Mouse (Mus musculus): Measurements from ENCODE around the gene Ifna5. TPM values are rescaled to one million over a fixed set of nuclear protein-coding genes. Genes with fewer than 3 reads are reported as not detected.
A peak's percentile ranks its signal among the peaks of the same experiment; 100 is the strongest.
"Not testable (repeated sequence)": the region's sequence is repeated elsewhere in the genome, so short reads cannot be mapped to it uniquely, and the experiment has no call there.

Gene Ifna5
- polyA plus RNA-seq, 1 experiment = not detected

GRCm38 (mm10) chr4:88815928-88816327 is 19.4 kb upstream of the Ifna5 start, which contains the start of gene Ifna7:
Gene Ifna7, plus strand, starts transcription at chr4:88816228.
- no peaks in the 10 kb centered on the region for H3K4me1 ChIP-seq (replicated peaks; ENCODE audit: control insufficient read depth, insufficient read depth, low read length)
- 75% methylated on average over 3 of the region's 3 CpGs for WGBS

DNA sequence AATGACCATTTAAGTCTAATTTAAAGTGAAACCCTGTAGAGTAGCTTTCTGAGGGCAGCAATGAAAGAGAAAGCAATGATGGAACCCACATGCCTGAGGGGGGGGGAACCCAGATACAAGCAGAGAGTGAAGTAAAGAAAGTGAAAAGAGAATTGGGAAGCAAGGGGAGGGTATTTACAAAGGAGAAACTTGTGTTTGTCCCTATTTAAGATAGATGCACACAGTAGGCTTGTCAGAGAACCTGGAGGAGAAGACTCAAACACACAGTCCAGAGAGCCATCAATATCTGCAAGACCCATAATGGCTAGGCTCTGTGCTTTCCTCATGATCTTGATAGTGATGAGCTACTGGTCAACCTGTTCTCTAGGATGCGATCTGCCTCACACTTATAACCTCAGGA is 15.7 kb upstream of the Ifna5 start, which contains the start of gene Ifna11:
TSS of gene Ifna11 (plus strand) at position 301 of the 400 bp plus-strand sequence.
- Histone ChIP-seq H3K36me3 (ENCODE audit: control insufficient read depth, insufficient read depth, low read length) (no peaks in the 10 kb centered on the region), H3K4me1 (replicated peaks; ENCODE audit: control insufficient read depth, insufficient read depth, low read length) (no peaks in the 10 kb centered on the region), H3K27me3 (ENCODE audit: control insufficient read depth, insufficient read depth, low read length) (no peaks in the 10 kb centered on the region), H3K27ac (ENCODE audit: control insufficient read depth, insufficient read depth, low read length) (no peak within 1 kb of the TSS), H3K4me3 (ENCODE audit: control insufficient read depth, insufficient read depth, low read length) (no peak within 1 kb of the TSS)
- WGBS = 100% methylated on average over 1 of the region's 1 CpGs
- TF ChIP-seq CTCF (IDR thresholded peaks at IDR 0.05; ENCODE audit: borderline replicate concordance, control insufficient read depth, extremely low read depth, insufficient read depth, low read length, poor library complexity) (no peak), POLR2A (IDR thresholded peaks at IDR 0.05; ENCODE audit: control insufficient read depth, extremely low read depth, insufficient read depth, low read length, poor library complexity) (no peak)
- DNase-seq = no peak

More at GRCm38 (mm10) chr4:88815928-88816327, 19.4 kb upstream of the Ifna5 start, which contains the start of gene Ifna7:
- TF ChIP-seq POLR2A (IDR thresholded peaks at IDR 0.05; ENCODE audit: control insufficient read depth, extremely low read depth, insufficient read depth, low read length, poor library complexity) (no peak), CTCF (IDR thresholded peaks at IDR 0.05; ENCODE audit: borderline replicate concordance, control insufficient read depth, extremely low read depth, insufficient read depth, low read length, poor library complexity) (no peak)
- H3K27me3 ChIP-seq (ENCODE audit: control insufficient read depth, insufficient read depth, low read length) = no peaks in the 10 kb centered on the region
- no peak within 1 kb of the TSS for H3K4me3 ChIP-seq (ENCODE audit: control insufficient read depth, insufficient read depth, low read length)
- no peak for DNase-seq
- H3K27ac ChIP-seq (ENCODE audit: control insufficient read depth, insufficient read depth, low read length) = no peak within 1 kb of the TSS
- no peaks in the 10 kb centered on the region for H3K36me3 ChIP-seq (ENCODE audit: control insufficient read depth, insufficient read depth, low read length)

DNA sequence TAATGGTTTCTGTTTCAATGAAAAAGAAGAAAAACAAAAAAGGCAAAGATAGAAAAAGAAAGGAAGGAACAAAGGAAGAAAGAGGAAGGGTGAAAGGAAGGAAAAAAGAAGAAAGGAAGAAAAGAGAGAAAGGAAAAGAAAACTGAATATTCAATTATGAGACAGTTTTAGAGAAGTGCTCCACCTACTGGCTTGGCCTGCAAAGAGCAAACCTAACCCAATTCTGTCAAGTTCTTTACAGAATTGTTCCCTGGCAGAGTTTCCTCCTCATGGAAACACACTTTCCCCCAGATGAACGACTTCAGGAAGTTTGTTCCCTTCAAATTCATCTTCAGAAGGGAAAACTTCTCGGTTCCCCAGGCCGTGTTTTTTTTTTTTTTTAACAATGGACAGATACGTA is 12.3 kb upstream of the Ifna5 start:
- 29% methylated on average over 4 of the region's 4 CpGs for WGBS
- no peak for TF ChIP-seq CTCF (IDR thresholded peaks at IDR 0.05; ENCODE audit: borderline replicate concordance, control insufficient read depth, extremely low read depth, insufficient read depth, low read length, poor library complexity)
- peak; percentile 17 for DNase-seq
- no peak overlapping the region for H3K27ac ChIP-seq (ENCODE audit: control insufficient read depth, insufficient read depth, low read length)
- H3K4me3 ChIP-seq (ENCODE audit: control insufficient read depth, insufficient read depth, low read length) = no peak overlapping the region
- H3K36me3 ChIP-seq (ENCODE audit: control insufficient read depth, insufficient read depth, low read length) = no peaks in the 10 kb centered on the region
- H3K4me1 ChIP-seq (replicated peaks; ENCODE audit: control insufficient read depth, insufficient read depth, low read length) = no peaks in the 10 kb centered on the region
- no peaks in the 10 kb centered on the region for H3K27me3 ChIP-seq (ENCODE audit: control insufficient read depth, insufficient read depth, low read length)

DNA sequence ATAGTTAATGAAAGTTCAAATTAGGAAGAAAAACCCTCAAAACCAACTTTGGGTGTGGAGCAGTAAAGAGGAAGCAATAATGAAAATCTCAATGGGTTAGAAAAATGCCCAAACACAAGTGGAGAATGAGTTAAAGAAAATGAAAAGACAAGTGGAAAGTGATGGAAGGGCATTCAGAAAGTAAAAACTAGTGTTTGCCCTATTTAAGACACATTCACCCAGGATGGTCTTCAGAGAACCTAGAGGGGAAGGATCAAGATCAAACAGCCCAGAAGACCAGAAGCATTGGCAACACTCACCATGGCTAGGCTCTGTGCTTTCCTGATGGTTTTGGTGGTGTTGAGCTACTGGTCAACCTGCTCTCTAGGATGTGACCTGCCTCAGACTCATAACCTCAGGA is 8.2 kb upstream of the Ifna5 start, which contains the start of gene Ifna6:
TSS of gene Ifna6 (plus strand) at position 301 of the 400 bp plus-strand sequence.
- not testable (repeated sequence) for H3K4me3 ChIP-seq (ENCODE audit: control insufficient read depth, insufficient read depth, low read length); H3K36me3 ChIP-seq (ENCODE audit: control insufficient read depth, insufficient read depth, low read length); DNase-seq; H3K27me3 ChIP-seq (ENCODE audit: control insufficient read depth, insufficient read depth, low read length); H3K27ac ChIP-seq (ENCODE audit: control insufficient read depth, insufficient read depth, low read length); H3K4me1 ChIP-seq (replicated peaks; ENCODE audit: control insufficient read depth, insufficient read depth, low read length)

- WGBS = 36% methylated on average over 4 of the region's 4 CpGs
- DNase-seq = peak; percentile 54
Measured at GRCm38 (mm10) chr4:88830523-88830922, 4.8 kb upstream of the Ifna5 start.

DNA sequence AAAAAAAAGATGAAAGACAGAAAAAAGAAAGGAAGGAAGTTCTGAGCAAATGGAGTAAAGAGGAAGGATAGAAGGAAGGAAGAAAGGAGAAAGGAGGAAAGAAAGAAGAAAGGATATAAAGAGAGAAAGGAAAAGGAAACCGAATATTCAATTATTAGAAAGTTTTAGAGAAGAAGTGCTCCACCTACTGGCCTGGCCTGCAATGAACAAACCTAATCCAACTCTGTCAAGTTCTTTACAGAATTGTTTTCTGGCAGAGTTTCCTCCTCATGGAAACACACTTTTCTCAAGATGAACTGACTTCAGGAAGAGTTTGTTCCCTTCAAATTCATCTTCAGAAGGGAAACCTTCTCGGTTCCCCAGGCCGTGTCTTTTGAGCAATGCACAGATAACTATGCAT is 3.5 kb downstream of the Ifna5 start:
- Histone ChIP-seq H3K27ac (ENCODE audit: control insufficient read depth, insufficient read depth, low read length) (no peak overlapping the region), H3K36me3 (ENCODE audit: control insufficient read depth, insufficient read depth, low read length) (no peaks in the 10 kb centered on the region), H3K4me3 (ENCODE audit: control insufficient read depth, insufficient read depth, low read length) (no peak overlapping the region), H3K4me1 (replicated peaks; ENCODE audit: control insufficient read depth, insufficient read depth, low read length) (no peaks in the 10 kb centered on the region), H3K27me3 (ENCODE audit: control insufficient read depth, insufficient read depth, low read length) (no peaks in the 10 kb centered on the region)
- TF ChIP-seq POLR2A (IDR thresholded peaks at IDR 0.05; ENCODE audit: control insufficient read depth, extremely low read depth, insufficient read depth, low read length, poor library complexity) (no peak), CTCF (IDR thresholded peaks at IDR 0.05; ENCODE audit: borderline replicate concordance, control insufficient read depth, extremely low read depth, insufficient read depth, low read length, poor library complexity) (no peak)
- 45% methylated on average over 3 of the region's 3 CpGs for WGBS
- peak; percentile 11 for DNase-seq

More at GRCm38 (mm10) chr4:88830523-88830922, 4.8 kb upstream of the Ifna5 start:
- H3K27ac ChIP-seq (ENCODE audit: control insufficient read depth, insufficient read depth, low read length) = no peak overlapping the region
- H3K4me3 ChIP-seq (ENCODE audit: control insufficient read depth, insufficient read depth, low read length) = no peak overlapping the region
- no peaks in the 10 kb centered on the region for H3K27me3 ChIP-seq (ENCODE audit: control insufficient read depth, insufficient read depth, low read length)
- H3K36me3 ChIP-seq (ENCODE audit: control insufficient read depth, insufficient read depth, low read length) = no peaks in the 10 kb centered on the region
- H3K4me1 ChIP-seq (replicated peaks; ENCODE audit: control insufficient read depth, insufficient read depth, low read length) = no peaks in the 10 kb centered on the region
- no peak for TF ChIP-seq CTCF (IDR thresholded peaks at IDR 0.05; ENCODE audit: borderline replicate concordance, control insufficient read depth, extremely low read depth, insufficient read depth, low read length, poor library complexity)
- no peak for TF ChIP-seq POLR2A (IDR thresholded peaks at IDR 0.05; ENCODE audit: control insufficient read depth, extremely low read depth, insufficient read depth, low read length, poor library complexity)

- WGBS = 44% methylated on average over 3 of the region's 3 CpGs
- Histone ChIP-seq H3K27ac (ENCODE audit: control insufficient read depth, insufficient read depth, low read length) (no peak overlapping the region), H3K4me3 (ENCODE audit: control insufficient read depth, insufficient read depth, low read length) (no peak overlapping the region), H3K36me3 (ENCODE audit: control insufficient read depth, insufficient read depth, low read length) (no peaks in the 10 kb centered on the region), H3K4me1 (replicated peaks; ENCODE audit: control insufficient read depth, insufficient read depth, low read length) (no peaks in the 10 kb centered on the region), H3K27me3 (ENCODE audit: control insufficient read depth, insufficient read depth, low read length) (no peaks in the 10 kb centered on the region)
- TF ChIP-seq CTCF (IDR thresholded peaks at IDR 0.05; ENCODE audit: borderline replicate concordance, control insufficient read depth, extremely low read depth, insufficient read depth, low read length, poor library complexity) = no peak
- no peak for TF ChIP-seq POLR2A (IDR thresholded peaks at IDR 0.05; ENCODE audit: control insufficient read depth, extremely low read depth, insufficient read depth, low read length, poor library complexity)
- DNase-seq = no peak
Measured at GRCm38 (mm10) chr4:88840058-88840457, 4.7 kb downstream of the Ifna5 start.
